Mouse (Mus musculus) liver, embryonic 12.5 days (tissue): ENCODE data around the gene Rhov. TPM values are rescaled to one million over a fixed set of nuclear protein-coding genes. Genes with fewer than 3 reads are reported as not detected.

Experiments used
- ATAC-seq: fragments of 200-750 bp; cut with Nextera tagmentation; 2 replicates; pipeline ENCODE4 v1.8.0; 2017; ENCODE audit warnings: moderate number of reproducible peaks, mild to moderate bottlenecking, moderate library complexity
- H3K27ac ChIP-seq: fragments of 300-500 bp; sonication (generic); 2 replicates; pipeline ENCODE4 v1.5.1; 2016; ENCODE audit warnings: mild to moderate bottlenecking
- H3K27me3 ChIP-seq: fragments of 300-500 bp; sonication (generic); replicated peaks from 2 replicates; pipeline ENCODE4 v1.6.1; 2016; ENCODE audit warnings: mild to moderate bottlenecking, moderate library complexity
- H3K36me3 ChIP-seq: fragments of 300-500 bp; sonication (generic); 2 replicates; pipeline ENCODE4 v1.6.1; 2016; ENCODE audit warnings: mild to moderate bottlenecking, moderate library complexity
- H3K4me1 ChIP-seq: fragments of 300-500 bp; sonication (generic); 2 replicates; pipeline ENCODE4 v1.6.1; 2016
- H3K4me2 ChIP-seq: fragments of 300-500 bp; sonication (generic); 2 replicates; pipeline ENCODE4 v1.6.1; 2016; ENCODE audit warnings: mild to moderate bottlenecking, moderate library complexity
- H3K4me3 ChIP-seq: fragments of 300-500 bp; sonication (generic); 2 replicates; pipeline ENCODE4 v1.5.1; 2016; ENCODE audit warnings: mild to moderate bottlenecking, moderate library complexity
- H3K9ac ChIP-seq: fragments of 300-500 bp; sonication (generic); 2 replicates; pipeline ENCODE4 v1.6.1; 2016; ENCODE audit warnings: mild to moderate bottlenecking, moderate library complexity
- H3K9me3 ChIP-seq: fragments of 300-500 bp; sonication (generic); replicated peaks from 2 replicates; pipeline ENCODE4 v1.6.1; 2016; ENCODE audit warnings: mild to moderate bottlenecking, moderate library complexity
- WGBS: fragments of 180-500 bp; shearing (Covaris S2); methylation state at CpG from one replicate; pipeline ENCODE4 v1.1.7; 2016; ENCODE audit not compliant: insufficient replicate concordance; 5-methylcytosine and 5-hydroxymethylcytosine counted together
- polyA plus RNA-seq: library from polyadenylated mRNA; unstranded; fragments of >200 nt; fragmentation: Nextera tagmentation; extraction: Ambion mirVana; gene quantifications from 2 replicates; pipeline ENCODE4 v1.2.1, GENCODE M21; 2016

Gene Rhov
- 0.07 TPM in 1 of 2 replicates, not detected in the other for polyA plus RNA-seq

DNA sequence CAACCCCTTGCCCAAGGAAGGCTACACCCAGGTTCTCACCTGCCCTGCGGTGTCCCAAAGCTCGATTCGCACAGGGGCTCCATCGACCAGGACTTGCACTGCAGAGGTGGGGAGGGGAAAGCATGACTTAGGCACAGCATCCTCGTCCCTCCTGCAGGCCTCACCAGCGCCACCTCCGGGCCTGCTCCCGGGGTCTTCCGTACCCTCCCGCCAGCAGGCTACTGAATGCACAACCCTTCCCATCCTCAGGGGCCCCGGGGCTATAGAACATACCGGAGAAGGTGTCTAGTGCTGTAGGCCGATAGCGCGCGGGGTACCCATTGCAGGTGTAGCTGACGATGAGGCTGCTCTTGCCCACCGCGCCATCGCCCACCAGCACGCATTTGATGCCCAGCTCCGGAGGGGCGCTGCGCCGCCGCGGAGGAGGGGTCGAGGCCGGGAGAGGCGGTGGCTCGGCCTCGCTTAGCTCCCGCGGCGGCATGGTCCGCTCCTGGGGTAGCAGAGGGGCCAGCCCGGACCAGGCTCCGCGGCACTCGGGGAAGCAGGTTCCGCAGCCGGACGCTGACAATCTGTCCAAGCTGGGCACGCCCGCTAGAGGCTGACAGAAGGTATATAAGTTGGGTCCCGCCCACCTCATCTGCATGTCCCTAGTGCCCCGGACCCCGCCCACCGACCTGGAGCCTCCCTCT is at the start of gene Rhov:
Gene Rhov (minus strand): TSS at position 630 of the 689 bp plus-strand sequence.
- Histone ChIP-seq H3K27me3 (peaks cover 41% of the 10 kb centered on the region), H3K36me3 (no peaks in the 10 kb centered on the region), H3K4me3 (peak within 1 kb of the TSS; percentile 61), H3K4me1 (peaks cover 11% of the 10 kb centered on the region), H3K9me3 (no peaks in the 10 kb centered on the region), H3K9ac (peak within 1 kb of the TSS; percentile 41), H3K27ac (no peak within 1 kb of the TSS), H3K4me2 (peak within 1 kb of the TSS; percentile 92)
- peak; percentile 80 for ATAC-seq
- WGBS: 2% methylated on average over 49 of the region's 49 CpGs

DNA sequence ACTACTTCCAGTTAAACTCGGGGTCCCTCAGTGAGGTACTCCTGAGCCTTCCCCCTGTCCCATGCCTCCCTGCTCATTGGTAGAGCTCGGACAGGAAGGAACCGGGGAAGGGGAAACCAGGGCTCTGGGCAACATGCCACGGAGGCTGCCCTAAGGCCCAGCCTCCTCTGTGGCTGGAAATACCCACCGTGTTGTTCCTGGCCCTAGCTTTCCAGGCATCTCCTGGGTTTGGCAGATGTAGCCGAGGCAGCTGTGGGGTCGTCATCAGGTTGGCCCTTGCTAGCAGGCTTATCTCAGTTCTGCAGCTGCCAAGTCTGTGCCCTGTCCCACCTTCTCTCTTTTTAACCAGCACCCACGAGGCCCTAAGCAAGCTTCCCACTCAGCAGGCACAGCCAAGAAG is 49.5 kb upstream of the Rhov start:
- Histone ChIP-seq H3K27me3 (peaks cover 60% of the 10 kb centered on the region), H3K9me3 (no peaks in the 10 kb centered on the region; the same call in 1 of the 2 replicates), H3K4me3 (no peak overlapping the region), H3K27ac (peak overlapping the region; percentile 13; the same call in 1 of the 2 replicates), H3K36me3 (no peaks in the 10 kb centered on the region), H3K4me1 (peaks cover 68% of the 10 kb centered on the region), H3K4me2 (peak overlapping the region; percentile 84), H3K9ac (0 out of 2 replicates have a peak overlapping the region, but pooled peaks have one; percentile 1)
- ATAC-seq: peak; percentile 71
- 24% methylated on average over 8 of the region's 8 CpGs for WGBS

DNA sequence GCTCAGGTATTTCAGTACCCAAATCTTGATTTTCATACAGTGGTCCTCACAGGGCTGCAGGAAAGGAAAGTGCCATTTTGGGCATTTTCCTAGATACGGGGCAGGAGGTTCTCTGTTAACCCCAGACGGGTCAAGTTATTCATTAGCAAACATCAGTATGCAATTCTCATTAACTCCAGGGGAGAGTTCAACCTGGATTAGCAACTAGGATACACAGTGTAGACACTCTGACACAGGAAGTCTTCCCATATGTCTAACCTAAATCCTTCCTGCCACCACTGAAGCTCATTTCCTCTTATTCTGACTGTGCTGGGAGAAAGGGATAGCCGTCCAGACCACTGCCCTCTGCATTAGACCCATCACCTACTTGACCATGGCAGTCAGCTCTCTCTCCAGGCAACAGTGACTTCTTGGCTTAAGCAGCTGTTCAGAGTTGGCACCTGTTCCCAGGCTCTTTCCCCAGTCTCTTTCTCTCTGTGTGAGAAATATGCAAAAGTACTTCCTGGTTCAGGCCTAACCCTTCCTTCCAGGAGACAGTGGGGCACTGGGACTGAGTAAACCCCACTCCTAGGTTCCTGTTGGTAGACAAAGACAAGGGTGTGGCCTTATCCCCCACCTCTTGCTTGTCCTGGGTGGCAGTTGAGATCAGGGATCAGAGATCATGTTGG is 47.1 kb upstream of the Rhov start:
- 62% methylated on average over 3 of the region's 3 CpGs for WGBS
- Histone ChIP-seq H3K9me3 (no peaks in the 10 kb centered on the region; the same call in 1 of the 2 replicates), H3K9ac (no peak overlapping the region), H3K4me2 (no peak overlapping the region), H3K27me3 (peaks cover 55% of the 10 kb centered on the region), H3K36me3 (no peaks in the 10 kb centered on the region), H3K4me1 (peaks cover 50% of the 10 kb centered on the region), H3K4me3 (no peak overlapping the region), H3K27ac (no peak overlapping the region)
- no peak for ATAC-seq

DNA sequence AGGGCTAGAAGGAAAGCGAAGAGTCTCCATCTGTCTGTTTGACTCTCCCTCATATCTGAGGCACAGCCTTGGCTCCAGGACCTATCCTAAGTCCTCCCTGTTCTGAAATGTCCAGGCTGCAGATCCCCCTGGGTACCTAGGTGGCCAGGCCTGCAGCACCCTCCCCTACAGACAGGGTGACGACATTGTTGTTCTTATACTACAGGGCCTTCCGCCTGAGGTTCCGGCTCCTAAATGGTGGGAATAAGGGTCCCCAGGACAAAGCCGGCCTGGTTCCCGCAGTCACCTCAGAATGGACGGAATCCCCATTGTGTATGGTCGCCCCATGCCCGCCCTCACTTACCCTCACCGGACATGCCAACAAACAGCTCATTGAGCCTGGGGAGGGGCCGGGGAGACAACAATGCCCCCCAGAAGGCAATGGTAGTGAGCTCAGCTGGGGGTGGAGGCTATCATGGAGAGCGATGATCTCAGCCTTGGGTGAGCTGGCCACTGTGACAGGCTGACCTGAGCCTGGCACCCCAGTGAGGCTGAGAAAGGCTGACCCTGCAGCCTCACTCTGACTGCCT is 43.8 kb upstream of the Rhov start:
- Histone ChIP-seq H3K27ac (no peak overlapping the region), H3K36me3 (no peaks in the 10 kb centered on the region), H3K4me3 (no peak overlapping the region), H3K4me2 (no peak overlapping the region), H3K4me1 (peaks cover 28% of the 10 kb centered on the region), H3K9ac (no peak overlapping the region), H3K27me3 (peaks cover 28% of the 10 kb centered on the region), H3K9me3 (no peaks in the 10 kb centered on the region; the same call in 1 of the 2 replicates)
- WGBS: 75% methylated on average over 12 of the region's 12 CpGs
- ATAC-seq: peak; percentile 14; the same call in 1 of the 2 replicates

DNA sequence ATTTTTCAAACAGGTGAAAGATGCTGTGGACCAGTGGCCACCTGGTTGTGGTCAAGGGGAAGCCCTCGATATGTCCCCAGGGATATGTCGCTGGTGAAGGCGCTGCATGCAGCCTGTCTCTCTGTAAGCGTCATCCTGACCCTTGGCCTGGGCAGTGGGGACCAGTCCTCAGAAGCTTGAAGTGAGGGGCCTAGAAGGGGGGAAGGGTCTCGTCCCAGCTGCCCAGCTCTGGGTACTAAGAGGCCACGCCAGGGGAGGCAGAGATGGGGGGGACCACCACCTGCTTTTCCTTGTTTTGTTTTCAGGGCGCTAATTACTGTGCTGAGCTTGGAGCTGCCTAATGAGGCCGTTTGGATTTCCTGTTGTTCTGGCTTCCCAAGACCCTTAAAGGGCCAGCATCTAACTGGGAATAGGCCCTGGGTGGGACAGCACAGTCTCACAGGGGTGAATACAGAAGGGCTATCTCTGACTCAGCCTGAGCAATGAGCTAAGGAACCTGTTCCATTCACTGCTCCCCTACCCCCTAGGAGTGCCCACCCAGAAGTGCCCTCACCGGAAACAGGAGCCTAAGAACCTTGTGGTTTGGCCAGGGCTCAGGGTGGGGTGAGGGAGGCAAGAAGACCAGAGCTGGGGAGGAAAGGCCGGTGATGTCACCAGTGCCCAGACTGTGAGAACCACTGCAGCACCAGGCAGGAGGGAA is 42.9 kb upstream of the Rhov start:
- no peaks in the 10 kb centered on the region; the same call in 1 of the 2 replicates for H3K9me3 ChIP-seq
- ATAC-seq: no peak
- H3K4me3 ChIP-seq: no peak overlapping the region
- 38% methylated on average over 10 of the region's 10 CpGs for WGBS
- no peaks in the 10 kb centered on the region for H3K36me3 ChIP-seq
- H3K4me2 ChIP-seq: no peak overlapping the region
- peaks cover 20% of the 10 kb centered on the region for H3K4me1 ChIP-seq
- no peak overlapping the region for H3K27ac ChIP-seq
- no peak overlapping the region for H3K9ac ChIP-seq
- peaks cover 28% of the 10 kb centered on the region for H3K27me3 ChIP-seq

DNA sequence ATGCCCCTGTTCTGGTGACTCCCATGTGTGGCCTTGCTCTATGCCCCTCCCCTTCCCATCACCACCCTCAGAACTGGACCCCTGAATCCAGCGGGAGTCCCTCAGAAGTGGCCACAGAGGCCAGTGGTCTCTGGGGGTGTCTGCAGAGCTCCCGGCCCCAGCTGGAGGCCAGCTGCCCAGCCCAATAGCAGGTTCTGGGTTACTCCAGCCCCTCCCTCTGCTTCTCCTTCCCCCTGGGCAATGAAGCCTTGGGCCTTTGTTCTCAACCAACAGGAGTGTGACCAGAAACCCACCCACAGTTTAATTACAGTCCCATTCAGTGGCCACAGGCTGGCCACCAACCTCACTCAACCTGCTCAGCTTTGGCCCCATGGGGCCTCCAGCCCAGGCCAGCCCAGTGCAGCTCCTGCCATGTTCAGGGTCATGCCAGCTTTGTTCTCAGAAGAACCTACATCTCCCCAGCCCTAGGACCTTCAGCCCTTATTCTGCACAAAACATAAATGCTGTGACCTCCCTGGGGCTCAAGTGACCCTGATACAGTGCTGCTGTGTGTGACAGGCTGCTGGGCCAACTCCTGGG is 41.4 kb upstream of the Rhov start:
- 69% methylated on average over 2 of the region's 2 CpGs for WGBS
- no peak overlapping the region; the same call in 1 of the 2 replicates for H3K27ac ChIP-seq
- no peak overlapping the region for H3K4me3 ChIP-seq
- H3K36me3 ChIP-seq: no peaks in the 10 kb centered on the region
- peaks cover 12% of the 10 kb centered on the region; the same call in 1 of the 2 replicates for H3K4me1 ChIP-seq
- H3K27me3 ChIP-seq: peaks cover 28% of the 10 kb centered on the region
- no peak for ATAC-seq
- H3K9ac ChIP-seq: no peak overlapping the region
- no peaks in the 10 kb centered on the region; the same call in 1 of the 2 replicates for H3K9me3 ChIP-seq
- H3K4me2 ChIP-seq: no peak overlapping the region

DNA sequence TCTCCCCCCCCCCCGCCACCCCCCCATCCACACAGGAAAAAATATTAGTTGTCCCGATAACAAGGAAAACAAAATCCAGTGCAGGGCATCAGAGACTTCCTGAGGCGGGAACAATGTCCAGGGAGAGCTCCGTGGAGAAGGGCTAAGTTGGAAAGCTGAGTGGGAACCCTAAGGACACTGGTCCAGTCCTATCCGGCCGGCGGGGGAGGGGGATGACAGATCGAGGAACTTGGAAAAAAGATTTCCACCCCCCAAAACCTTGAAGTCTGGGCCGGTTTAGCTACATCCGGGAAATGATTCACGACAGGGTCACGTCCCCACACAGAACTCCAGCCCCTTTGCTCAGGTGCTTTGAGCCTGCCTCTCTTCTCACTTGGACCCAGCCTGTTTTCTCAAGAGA is 40.5 kb upstream of the Rhov start:
- H3K4me2 ChIP-seq: no peak overlapping the region
- H3K4me3 ChIP-seq: no peak overlapping the region
- H3K9me3 ChIP-seq: no peaks in the 10 kb centered on the region; the same call in 1 of the 2 replicates
- peaks cover 28% of the 10 kb centered on the region for H3K27me3 ChIP-seq
- no peak for ATAC-seq
- H3K4me1 ChIP-seq: peaks cover 12% of the 10 kb centered on the region; the same call in 1 of the 2 replicates
- H3K27ac ChIP-seq: no peak overlapping the region
- no peak overlapping the region for H3K9ac ChIP-seq
- no peaks in the 10 kb centered on the region for H3K36me3 ChIP-seq
- WGBS: 42% methylated on average over 12 of the region's 12 CpGs

DNA sequence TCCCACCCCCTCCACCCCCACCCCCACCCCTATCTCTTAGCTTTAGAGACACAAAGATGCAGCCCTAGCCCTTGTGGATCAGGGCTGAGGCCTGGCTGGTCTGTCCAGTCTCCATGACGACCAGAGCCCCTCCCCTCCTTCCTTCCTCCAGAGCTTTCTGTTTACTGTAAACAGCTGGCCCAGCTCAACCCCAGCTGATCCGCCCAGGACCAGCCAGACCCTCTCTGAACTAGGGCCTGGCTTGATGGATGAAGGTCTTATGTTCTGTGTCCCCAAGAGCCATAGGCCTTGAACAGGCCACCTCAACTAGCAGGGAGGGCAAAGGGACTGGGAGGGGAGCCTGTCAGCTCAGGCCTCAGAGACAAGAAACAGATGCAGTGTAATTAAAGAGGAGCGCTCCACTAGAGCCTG is 33.7 kb upstream of the Rhov start:
- Histone ChIP-seq H3K4me1 (peaks cover 65% of the 10 kb centered on the region), H3K27ac (peak overlapping the region; percentile 62), H3K9me3 (no peaks in the 10 kb centered on the region), H3K27me3 (no peaks in the 10 kb centered on the region), H3K4me2 (peak overlapping the region; percentile 23), H3K4me3 (no peak overlapping the region), H3K9ac (peak overlapping the region; percentile 32; the same call in 1 of the 2 replicates), H3K36me3 (no peaks in the 10 kb centered on the region)
- WGBS: 34% methylated on average over 3 of the region's 3 CpGs
- ATAC-seq: peak; percentile 50; the same call in 1 of the 2 replicates

DNA sequence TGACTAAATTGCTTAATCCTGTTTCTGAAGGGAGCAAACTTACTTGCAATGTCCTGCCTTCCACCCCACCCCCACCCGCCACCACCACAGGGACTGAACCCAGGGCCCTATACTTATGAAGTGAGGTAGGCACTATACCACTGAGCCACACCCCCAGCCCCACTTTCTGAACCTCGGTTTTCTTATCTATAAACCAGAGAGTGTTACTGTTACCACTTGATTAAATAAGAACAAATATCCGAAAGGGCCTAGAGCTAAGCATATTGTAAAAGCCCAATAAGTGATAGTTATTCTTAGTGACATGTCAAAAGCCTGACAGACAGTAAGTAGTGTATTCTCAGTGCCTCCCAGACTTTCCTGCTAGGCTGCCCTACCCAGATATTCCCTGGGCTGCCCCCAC is 33.3 kb upstream of the Rhov start:
- Histone ChIP-seq H3K36me3 (no peaks in the 10 kb centered on the region), H3K9me3 (no peaks in the 10 kb centered on the region), H3K4me2 (peak overlapping the region; percentile 23; the same call in 1 of the 2 replicates), H3K27me3 (no peaks in the 10 kb centered on the region), H3K27ac (peak overlapping the region; percentile 62), H3K4me1 (peaks cover 69% of the 10 kb centered on the region), H3K9ac (peak overlapping the region; percentile 32; the same call in 1 of the 2 replicates), H3K4me3 (no peak overlapping the region)
- 12% methylated on average over 3 of the region's 3 CpGs for WGBS
- peak; percentile 56 for ATAC-seq

DNA sequence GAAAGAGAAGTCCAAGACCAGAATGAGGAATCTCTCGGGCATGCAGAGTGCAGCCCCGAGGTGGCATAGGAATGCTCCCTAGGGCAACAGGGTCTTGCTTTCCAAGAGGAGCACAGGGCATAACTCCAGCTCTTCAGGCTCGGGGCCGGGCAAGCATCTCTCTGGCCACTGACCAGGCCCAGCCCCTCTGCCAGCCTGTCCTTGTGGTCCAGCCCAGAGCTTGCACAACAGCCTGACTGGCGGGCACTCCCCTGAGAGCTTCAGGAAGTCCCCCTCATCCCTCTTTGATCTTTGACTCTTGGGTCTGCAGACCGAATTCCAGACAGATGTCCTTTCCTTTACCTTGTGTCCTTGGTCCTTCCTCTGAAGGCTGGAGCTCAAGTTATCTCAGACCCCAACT is 31.8 kb upstream of the Rhov start:
- Histone ChIP-seq H3K27me3 (no peaks in the 10 kb centered on the region), H3K27ac (0 out of 2 replicates have a peak overlapping the region, but pooled peaks have one; percentile 7), H3K9me3 (no peaks in the 10 kb centered on the region), H3K4me2 (no peak overlapping the region), H3K9ac (no peak overlapping the region), H3K4me3 (no peak overlapping the region), H3K36me3 (peaks cover 9% of the 10 kb centered on the region), H3K4me1 (peaks cover 79% of the 10 kb centered on the region)
- 62% methylated on average over 6 of the region's 6 CpGs for WGBS
- ATAC-seq: no peak

DNA sequence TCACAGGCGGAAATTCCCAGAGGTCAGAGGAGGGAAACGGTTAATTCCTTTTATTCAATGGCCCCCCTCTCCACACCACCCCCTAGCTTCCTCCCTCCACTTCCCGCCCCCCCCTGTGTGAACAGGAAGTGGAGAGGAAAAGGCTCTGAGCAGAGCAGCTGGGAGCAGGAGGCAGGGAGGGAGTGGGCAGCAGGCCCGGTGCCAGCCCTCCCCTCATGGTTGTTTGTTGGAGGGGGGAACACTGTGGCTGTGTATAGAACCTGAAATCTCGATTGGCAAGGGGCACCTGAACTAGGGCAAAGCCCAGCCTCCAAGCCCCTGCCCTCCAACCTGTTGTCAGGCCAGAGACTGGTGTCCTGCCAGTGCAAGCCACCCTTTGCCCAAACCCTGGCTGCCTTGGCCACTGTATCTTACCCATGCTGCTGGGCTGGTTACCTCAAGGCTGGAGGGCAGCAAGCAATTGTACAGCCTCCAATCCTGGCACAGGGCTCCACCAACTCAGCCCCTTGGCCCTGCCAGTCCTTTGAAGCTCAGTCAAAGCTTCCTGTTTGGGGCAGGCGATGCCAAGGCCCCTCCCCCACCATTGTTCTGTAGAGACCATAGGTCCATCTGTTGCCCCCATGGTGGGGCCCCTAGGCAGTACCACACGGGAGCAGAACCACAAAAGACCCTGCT is 29.9 kb upstream of the Rhov start:
- peaks cover 76% of the 10 kb centered on the region for H3K4me1 ChIP-seq
- ATAC-seq: no peak
- peak overlapping the region; percentile 81 for H3K4me2 ChIP-seq

More for the DNA sequence above, 29.9 kb upstream of the Rhov start:
- Histone ChIP-seq H3K9me3 (no peaks in the 10 kb centered on the region), H3K27ac (peak overlapping the region; percentile 79), H3K9ac (peak overlapping the region; percentile 70), H3K36me3 (peaks cover 26% of the 10 kb centered on the region), H3K4me3 (peak overlapping the region; percentile 42), H3K27me3 (no peaks in the 10 kb centered on the region)
- 34% methylated on average over 7 of the region's 7 CpGs for WGBS
